Comparison of ENCODE assay signal across 8 mouse cellular contexts in genomic region chr9:70012408-70012901, GRCm38 (mm10). TPM values are rescaled to one million over a fixed set of nuclear protein-coding genes. Genes with fewer than 3 reads are reported as not detected.
DNase-seq lines count a peak whose midpoint lies in the region; ATAC-seq and TF ChIP-seq lines count a peak whose summit lies in the region.

Gtf2a2 (plus strand) TSS chr9:70012550.

- peak; percentile 92 for DNase-seq in MEL (ENCODE audit: low read depth, low spot score)
- DNase-seq in cerebellum, adult 8-10 months: peak; percentile 90
- peak; percentile 93 for DNase-seq in hindbrain, embryonic 10.5 days (ENCODE audit: low spot score)
- DNase-seq in layer of hippocampus, adult 9-11 months: peak; percentile 91
- DNase-seq in lung, postnatal 0 days (ENCODE audit: low spot score): peak; percentile 95
- DNase-seq in ovary, postnatal 14 days (ENCODE audit: low spot score): peak; percentile 90
- peak; percentile 98 for DNase-seq in thymus, postnatal 14 days

- H3K4me1 ChIP-seq in MEL (ENCODE audit: control insufficient read depth in 1 of 2, insufficient read depth in 2 of 2, low read length in 2 of 2): peaks cover 0 to 11% of the 10 kb centered on the region in 2 experiments; a peak in 3 of 4 replicates
- peaks cover 19% of the 10 kb centered on the region for H3K4me1 ChIP-seq in hindbrain, embryonic 10.5 days (replicated peaks)
- H3K4me1 ChIP-seq in lung, postnatal 0 days (ENCODE audit: insufficient read depth, low read depth, low read length): peaks cover 7% of the 10 kb centered on the region

- under 1% methylated on average over 57 of the region's 57 CpGs for WGBS in hindbrain, embryonic 10.5 days
- WGBS in lung, postnatal 0 days: 4% methylated on average over 50 of the region's 57 CpGs

- no peaks in the 10 kb centered on the region for H3K9me3 ChIP-seq in MEL (replicated peaks; ENCODE audit: insufficient read depth, low read length)
- no peaks in the 10 kb centered on the region for H3K9me3 ChIP-seq in hindbrain, embryonic 10.5 days
- no peaks in the 10 kb centered on the region for H3K9me3 ChIP-seq in lung, postnatal 0 days (ENCODE audit: low read length)

- peak in 1 of 2 experiments; percentile 44; a peak in 1 of 4 replicates for TF ChIP-seq EP300 in MEL (IDR thresholded peaks at IDR 0.05; ENCODE audit: low read depth in 1 of 2, low read length in 2 of 2)
- TF ChIP-seq EP300 in lung, postnatal 0 days (IDR thresholded peaks at IDR 0.05): no peak

- peaks cover 10 to 27% of the 10 kb centered on the region in 2 experiments for H3K36me3 ChIP-seq in MEL (ENCODE audit: control insufficient read depth in 1 of 2, insufficient read depth in 2 of 2, low read length in 2 of 2)
- H3K36me3 ChIP-seq in hindbrain, embryonic 10.5 days: peaks cover 57% of the 10 kb centered on the region
- H3K36me3 ChIP-seq in lung, postnatal 0 days (ENCODE audit: insufficient read depth, low read length): peaks cover 20% of the 10 kb centered on the region; the same call in 1 of the 2 replicates

- no peak for TF ChIP-seq CTCF in MEL (IDR thresholded peaks at IDR 0.05 in 2 of 3, conservative IDR thresholded peaks at IDR 0.05 in 1 of 3; ENCODE audit: control insufficient read depth in 1 of 3, insufficient read depth in 1 of 3, low read depth in 2 of 3, low read length in 3 of 3, poor library complexity in 1 of 3, severe bottlenecking in 1 of 3)
- no peak for TF ChIP-seq CTCF in lung, postnatal 0 days (IDR thresholded peaks at IDR 0.05)

- peaks cover 20% of the 10 kb centered on the region for H3K79me2 ChIP-seq in MEL (ENCODE audit: control insufficient read depth, insufficient read depth, low read length, poor library complexity)

- peak within 1 kb of the TSS; percentile 62 for H3K27ac ChIP-seq in MEL (ENCODE audit: control insufficient read depth, low read depth, low read length)
- H3K27ac ChIP-seq in hindbrain, embryonic 10.5 days: peak within 1 kb of the TSS; percentile 98
- H3K27ac ChIP-seq in lung, postnatal 0 days (ENCODE audit: low read length): peak within 1 kb of the TSS; percentile 93

- peak; percentile 97 for ATAC-seq in frontal cortex, adult (ENCODE audit: low TSS enrichment)
- peak; percentile 99 for ATAC-seq in lung, postnatal 0 days

- H3K4me3 ChIP-seq in MEL (ENCODE audit: control insufficient read depth in 1 of 2, insufficient read depth in 1 of 2, low read depth in 2 of 2, low read length in 2 of 2): peak within 1 kb of the TSS; percentile 73 to 98
- H3K4me3 ChIP-seq in hindbrain, embryonic 10.5 days: peak within 1 kb of the TSS; percentile 93
- H3K4me3 ChIP-seq in lung, postnatal 0 days (ENCODE audit: low read depth, low read length): peak within 1 kb of the TSS; percentile 93

- TF ChIP-seq RAD21 in MEL (IDR thresholded peaks at IDR 0.05; ENCODE audit: low read depth, low read length): no peak

- no peaks in the 10 kb centered on the region for H3K27me3 ChIP-seq in MEL (ENCODE audit: control insufficient read depth in 1 of 2, insufficient read depth in 2 of 2, low read length in 2 of 2)
- no peaks in the 10 kb centered on the region for H3K27me3 ChIP-seq in hindbrain, embryonic 10.5 days (ENCODE audit: insufficient read depth, poor library complexity, severe bottlenecking)
- no peaks in the 10 kb centered on the region for H3K27me3 ChIP-seq in lung, postnatal 0 days (replicated peaks; ENCODE audit: insufficient read depth, low read length)

- H3K4me2 ChIP-seq in lung, postnatal 0 days (replicated peaks; ENCODE audit: low read depth, low read length): peak within 1 kb of the TSS; percentile 72

- H3K9ac ChIP-seq in MEL (ENCODE audit: control insufficient read depth, low read depth, low read length, poor library complexity, severe bottlenecking): peak within 1 kb of the TSS; percentile 89
- peak within 1 kb of the TSS; percentile 92 for H3K9ac ChIP-seq in lung, postnatal 0 days (replicated peaks; ENCODE audit: low read depth)

- TF ChIP-seq POLR2A in MEL (IDR thresholded peaks at IDR 0.05; ENCODE audit: control insufficient read depth in 1 of 2, insufficient read depth in 1 of 2, low read depth in 1 of 2, low read length in 2 of 2, poor library complexity in 1 of 2): peak; percentile 82 to 88

TF ChIP-seq in MEL, 35 proteins besides CTCF, POLR2A, EP300 and RAD21:
- TF ChIP-seq POLR2AphosphoS2 (IDR thresholded peaks at IDR 0.05; ENCODE audit: low read length): peak; percentile 93
- no peak for TF ChIP-seq MAX (IDR thresholded peaks at IDR 0.05; ENCODE audit: low read length)
- peak; percentile 89 for TF ChIP-seq ELF1 (IDR thresholded peaks at IDR 0.05; ENCODE audit: low read depth, low read length)
- TF ChIP-seq POLR2AphosphoS5 (IDR thresholded peaks at IDR 0.05; ENCODE audit: borderline replicate concordance, low read depth, low read length): no peak
- TF ChIP-seq MXI1 (IDR thresholded peaks at IDR 0.05; ENCODE audit: low read depth, low read length): no peak; the same call in 1 of the 2 replicates
- no peak for TF ChIP-seq ZKSCAN1 (IDR thresholded peaks at IDR 0.05; ENCODE audit: low read depth, low read length)
- peak; percentile 90 for TF ChIP-seq HCFC1 (IDR thresholded peaks at IDR 0.05; ENCODE audit: low read depth, low read length)
- TF ChIP-seq SIN3A (IDR thresholded peaks at IDR 0.05; ENCODE audit: low read length): peak; percentile 64; the same call in 1 of the 2 replicates
- TF ChIP-seq USF1 (IDR thresholded peaks at IDR 0.05; ENCODE audit: low read depth, low read length): no peak
- TF ChIP-seq NELFE (IDR thresholded peaks at IDR 0.05; ENCODE audit: low read depth, low read length): peak; percentile 85
- TF ChIP-seq ETS1 (IDR thresholded peaks at IDR 0.05; ENCODE audit: low read depth, low read length): 0 out of 2 replicates have a peak, but pooled peaks have one; percentile 43
- no peak for TF ChIP-seq GATA1 (IDR thresholded peaks at IDR 0.05; ENCODE audit: low read depth, low read length)
- no peak for TF ChIP-seq ZNF384 (IDR thresholded peaks at IDR 0.05; ENCODE audit: low read depth, low read length)
- TF ChIP-seq BHLHE40 (IDR thresholded peaks at IDR 0.05; ENCODE audit: borderline replicate concordance, low read depth, low read length): peak; percentile 74; the same call in 1 of the 2 replicates
- no peak for TF ChIP-seq SMC3 (IDR thresholded peaks at IDR 0.05; ENCODE audit: low read depth, low read length)
- TF ChIP-seq KAT2A (conservative IDR thresholded peaks at IDR 0.05; ENCODE audit: low read depth, low read length): peak; percentile 75
- TF ChIP-seq ZMIZ1 (IDR thresholded peaks at IDR 0.05; ENCODE audit: low read depth, low read length): peak; percentile 76; the same call in 1 of the 2 replicates
- no peak for TF ChIP-seq GABPA (IDR thresholded peaks at IDR 0.05; ENCODE audit: low read depth, low read length)
- no peak for TF ChIP-seq JUND (IDR thresholded peaks at IDR 0.05; ENCODE audit: low read depth, low read length)
- TF ChIP-seq RCOR1 (IDR thresholded peaks at IDR 0.05; ENCODE audit: low read depth, low read length): peak; percentile 29; the same call in 1 of the 2 replicates
- no peak; the same call in 1 of the 2 replicates for TF ChIP-seq CHD2 (IDR thresholded peaks at IDR 0.05; ENCODE audit: low read length)
- TF ChIP-seq MAZ (IDR thresholded peaks at IDR 0.05; ENCODE audit: low read depth, low read length): peak; percentile 100
- TF ChIP-seq MYC (IDR thresholded peaks at IDR 0.05; ENCODE audit: low read depth, low read length): no peak
- no peak for TF ChIP-seq UBTF (IDR thresholded peaks at IDR 0.05; ENCODE audit: borderline replicate concordance, insufficient read depth, low read depth, low read length)
- TF ChIP-seq CHD1 (IDR thresholded peaks at IDR 0.05; ENCODE audit: low read depth, low read length): no peak
- TF ChIP-seq NRF1 (IDR thresholded peaks at IDR 0.05; ENCODE audit: insufficient read depth, low read depth, low read length, poor library complexity, severe bottlenecking): peak; percentile 65
- TF ChIP-seq E2F4 (IDR thresholded peaks at IDR 0.05; ENCODE audit: borderline replicate concordance, low read depth, low read length): no peak
- TF ChIP-seq MAFK (IDR thresholded peaks at IDR 0.05; ENCODE audit: borderline replicate concordance, low read depth, low read length): no peak
- TF ChIP-seq TCF12 (IDR thresholded peaks at IDR 0.05; ENCODE audit: low read depth, low read length): peak; percentile 48; the same call in 1 of the 2 replicates
- TF ChIP-seq USF2 (IDR thresholded peaks at IDR 0.05; ENCODE audit: borderline replicate concordance in 1 of 2, insufficient read depth in 1 of 2, low read depth in 1 of 2, low read length in 2 of 2): no peak
- no peak for TF ChIP-seq TAL1 (IDR thresholded peaks at IDR 0.05; ENCODE audit: low read length)
- TF ChIP-seq ZC3H11A (IDR thresholded peaks at IDR 0.05; ENCODE audit: low read depth, low read length): no peak
- TF ChIP-seq MEF2A (IDR thresholded peaks at IDR 0.05; ENCODE audit: extremely low read depth, insufficient replicate concordance, low read depth, low read length, poor library complexity, severe bottlenecking): no peak
- TF ChIP-seq TBP (IDR thresholded peaks at IDR 0.05; ENCODE audit: low read depth, low read length): peak; percentile 39; the same call in 1 of the 2 replicates
- TF ChIP-seq MYB (IDR thresholded peaks at IDR 0.05; ENCODE audit: low read depth, low read length): no peak

RNA-seq across cellular contexts. Expression of gene Gtf2a2, which starts in this region (rescaled TPM):
- 62.4 and 75.8 TPM in 2 replicates for total RNA-seq in MEL (2012; rRNA removed)
- polyA plus RNA-seq in MEL (2012; ENCODE audit: insufficient read depth in 1 of 2, insufficient read length in 2 of 2, low read depth in 1 of 2, low replicate concordance in 2 of 2, missing spikeins in 1 of 2): 10 to 100 TPM in 1 of 2 experiments, not detected in 1; 74.9 TPM
- 185 and 196 TPM in 2 replicates for polyA plus RNA-seq in hindbrain, embryonic 10.5 days (2016; fragmentation: Nextera tagmentation; extraction: Ambion mirVana)
- polyA plus RNA-seq in lung, postnatal 0 days (2015; fragmentation: Nextera tagmentation; extraction: Ambion mirVana): 126 and 142 TPM in 2 replicates

Comparison
In these comparisons a context has a peak if more than half of its experiments do, and no peak if none do; other contexts are left out.
1. Peak in every context shown above with its lines: DNase-seq, ATAC-seq, H3K4me3 ChIP-seq and H3K27ac ChIP-seq.